Mouse (Mus musculus): ENCODE data around the gene Pole4.

DNA sequence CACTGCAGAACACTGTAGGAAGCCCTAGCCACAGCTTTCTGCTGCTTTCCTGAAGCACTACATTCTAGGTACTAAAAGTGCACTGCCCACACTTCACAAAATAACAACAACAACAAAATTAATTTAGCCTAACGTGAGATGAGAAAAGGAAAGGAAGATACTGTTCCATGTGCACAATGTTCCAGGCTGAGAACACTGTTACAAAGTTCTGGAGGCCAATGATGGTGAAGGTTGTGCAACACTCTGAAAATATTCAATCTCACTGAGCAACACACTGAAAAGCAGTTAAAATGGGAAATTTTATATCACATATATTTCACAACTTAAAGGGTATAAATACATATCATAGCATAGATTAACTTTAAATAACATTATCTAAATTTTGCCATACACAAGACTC lies 58.2 kb downstream of the Pole4 start:
- TF ChIP-seq POLR2A (IDR thresholded peaks at IDR 0.05; ENCODE audit: low read depth, low read length) = no peak
- no peak for TF ChIP-seq CTCF (IDR thresholded peaks at IDR 0.05; ENCODE audit: extremely low read depth, insufficient read depth, insufficient read length, insufficient replicate concordance)
